Mouse (Mus musculus): ENCODE data around the gene Grm3.

Gene Grm3

GRCm38 (mm10) chr5:9622264-9623094, 102.5 kb downstream of the Grm3 start:
- no peak for DNase-seq

- DNase-seq, result no peak
Measured at GRCm38 (mm10) chr5:9621417-9622067, 103.4 kb downstream of the Grm3 start.

GRCm38 (mm10) chr5:9579021-9579420, 145.9 kb downstream of the Grm3 start:
- no peak for DNase-seq

GRCm38 (mm10) chr5:9578571-9578970, 146.4 kb downstream of the Grm3 start:
- DNase-seq, result no peak

GRCm38 (mm10) chr5:9570946-9571345, 154.0 kb downstream of the Grm3 start:
- DNase-seq, result no peak

GRCm38 (mm10) chr5:9557706-9558105, 167.3 kb downstream of the Grm3 start:
- DNase-seq, result no peak

GRCm38 (mm10) chr5:9540822-9541557, 184.0 kb downstream of the Grm3 start:
- DNase-seq, result peak; percentile 12

GRCm38 (mm10) chr5:9525507-9525906, 199.5 kb downstream of the Grm3 start:
- DNase-seq, result no peak

- DNase-seq, result no peak
Measured at GRCm38 (mm10) chr5:9511027-9511426, 213.9 kb downstream of the Grm3 start.

GRCm38 (mm10) chr5:9497235-9497634, 227.7 kb downstream of the Grm3 start:
- no peak for DNase-seq

- no peak for DNase-seq
Measured at GRCm38 (mm10) chr5:9495456-9495855, 229.5 kb downstream of the Grm3 start.

GRCm38 (mm10) chr5:9477587-9477986, 247.4 kb downstream of the Grm3 start:
- DNase-seq, result no peak

GRCm38 (mm10) chr5:9453298-9453697, 271.7 kb downstream of the Grm3 start:
- no peak for DNase-seq

- DNase-seq, result peak; percentile 19
Measured at GRCm38 (mm10) chr5:9449570-9449969, 275.4 kb downstream of the Grm3 start.

GRCm38 (mm10) chr5:9448931-9449330, 276.0 kb downstream of the Grm3 start:
- DNase-seq, result no peak

- peak; percentile 62 for DNase-seq
Measured at GRCm38 (mm10) chr5:9446146-9446545, 278.8 kb downstream of the Grm3 start.

Measured in kidney, postnatal 10 days (tissue).